Mouse (Mus musculus): Measurements from ENCODE around the gene Cnot11.

- TF ChIP-seq EP300 (IDR thresholded peaks at IDR 0.05) (no peak), CTCF (IDR thresholded peaks at IDR 0.05) (no peak)
Measured at GRCm38 (mm10) chr1:39493165-39493564, 41.6 kb upstream of the Cnot11 start.

All from lung, postnatal 0 days (tissue).